Mouse (Mus musculus): ENCODE results near the gene Snrpb2. TPM values are rescaled to one million over a fixed set of nuclear protein-coding genes. Genes with fewer than 3 reads are reported as not detected.
A peak's percentile ranks its signal among the peaks of the same experiment; 100 is the strongest.

Snrpb2 gene
- 10 to 100 TPM; 13.2 to 18.0 TPM for total RNA-seq (2021)
- long read RNA-seq, experiment 1, transcript Snrpb2-201 (7 exons, 2,061 nt), result major isoform, 15 of 24 reads
- long read RNA-seq, experiment 1, partial matches to known transcripts, result 3 of 24 reads
- long read RNA-seq, experiment 1, other reads (novel, unspliced or antisense), result 2 of 24 reads
- long read RNA-seq, experiment 2, transcript Snrpb2-201 (7 exons, 2,061 nt), result major isoform, 29 of 34 reads
- long read RNA-seq, experiment 2, partial matches to known transcripts, result 5 of 34 reads
- long read RNA-seq, experiment 2, other reads (novel, unspliced or antisense), result 0 of 34 reads

DNA sequence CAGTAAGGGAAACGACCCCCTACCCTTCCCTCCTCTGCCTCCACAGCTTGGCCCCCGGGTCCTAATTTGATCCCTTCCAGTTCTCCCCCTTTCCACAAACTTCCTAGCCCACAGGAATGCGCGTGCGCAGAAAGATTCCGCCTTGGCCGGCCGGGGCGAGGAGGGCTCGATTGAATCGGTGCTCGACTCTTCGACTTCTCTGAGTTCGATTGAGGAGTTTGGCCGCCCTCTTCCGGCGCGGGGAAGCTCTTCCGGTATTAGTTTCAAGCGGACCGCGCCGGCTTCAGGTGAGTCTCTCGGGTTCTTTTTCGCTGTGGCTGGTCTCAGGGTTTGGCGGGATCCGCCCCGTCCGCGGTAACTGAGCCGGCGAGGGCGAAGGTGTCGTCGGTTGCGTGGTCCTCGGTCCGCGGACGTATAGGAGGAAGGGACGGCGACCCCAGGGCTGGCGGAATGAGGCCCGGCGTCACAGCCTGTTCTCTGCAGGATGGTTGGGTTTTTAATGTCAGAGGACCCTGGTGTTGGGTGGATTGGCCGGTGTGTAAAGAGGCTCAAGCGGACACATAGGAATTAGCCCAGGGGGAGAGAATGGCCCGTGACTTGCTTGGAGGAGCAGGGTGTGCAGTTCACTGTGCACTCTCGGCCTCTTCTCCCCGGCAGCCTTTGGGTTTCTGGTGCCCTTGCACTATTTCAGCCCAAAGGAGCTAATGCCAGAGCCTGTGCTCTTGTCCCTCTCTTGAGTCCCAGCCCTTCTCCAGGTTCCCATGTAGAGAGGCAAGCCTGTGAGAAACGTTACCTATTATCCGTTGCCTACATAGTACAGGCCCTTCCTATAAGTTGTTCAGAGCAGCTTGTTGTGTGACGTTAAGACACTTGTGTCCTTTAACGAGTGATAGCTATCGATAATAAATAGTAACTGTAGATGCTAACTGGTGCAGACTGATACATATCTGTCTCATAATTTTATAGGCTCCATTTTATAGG is at the start of gene Snrpb2:
Gene Snrpb2, plus strand, starts transcription at position 228 of the 981 bp plus-strand sequence.
- DNase-seq, result peak; percentile 83 to 87
- intact Hi-C loops (cut with DNase I), result loop anchor here (10.0 kb wide), 1 partner anchor 158 kb away; the partner anchor contains the start of gene Kif16b

- DNase-seq, result no peak
- intact Hi-C loops (cut with DNase I), result no loop called here
Observed at GRCm38 (mm10) chr2:143013057-143013456, 49.8 kb upstream of the Snrpb2 start.

- no peak for DNase-seq
- intact Hi-C loops (cut with DNase I), result no loop called here
Observed at GRCm38 (mm10) chr2:143018084-143018483, 44.8 kb upstream of the Snrpb2 start.

DNA sequence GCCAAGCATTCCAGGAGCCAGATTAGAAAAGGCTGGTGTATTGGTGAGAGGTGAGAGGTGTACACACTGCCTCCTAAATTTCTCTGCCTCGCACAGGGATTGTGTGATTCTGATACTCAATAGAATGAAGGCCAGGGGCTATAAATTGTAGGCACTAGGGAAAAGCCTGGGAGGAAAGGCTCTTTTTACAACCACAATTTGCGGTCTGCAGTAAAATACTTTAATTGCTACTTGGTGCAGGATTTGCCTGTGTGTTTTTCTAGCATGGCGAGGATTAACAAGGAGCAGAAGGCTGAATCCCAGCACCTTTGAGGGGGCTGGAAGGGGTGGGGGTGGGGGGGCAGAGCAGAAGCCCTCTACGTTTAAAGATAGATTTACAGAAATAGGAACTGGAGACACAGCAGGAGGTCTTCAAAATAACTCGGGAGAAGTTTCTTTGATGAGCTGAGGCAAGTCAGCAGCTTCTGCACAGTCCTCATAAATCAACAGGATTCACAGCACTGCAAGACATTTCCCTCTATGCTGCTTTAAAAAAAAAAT is 44.2 kb upstream of the Snrpb2 start:
- no peak for DNase-seq
- intact Hi-C loops (cut with DNase I), result no loop called here

GRCm38 (mm10) chr2:143019727-143020126 is 43.1 kb upstream of the Snrpb2 start:
- intact Hi-C loops (cut with DNase I), result no loop called here

DNA sequence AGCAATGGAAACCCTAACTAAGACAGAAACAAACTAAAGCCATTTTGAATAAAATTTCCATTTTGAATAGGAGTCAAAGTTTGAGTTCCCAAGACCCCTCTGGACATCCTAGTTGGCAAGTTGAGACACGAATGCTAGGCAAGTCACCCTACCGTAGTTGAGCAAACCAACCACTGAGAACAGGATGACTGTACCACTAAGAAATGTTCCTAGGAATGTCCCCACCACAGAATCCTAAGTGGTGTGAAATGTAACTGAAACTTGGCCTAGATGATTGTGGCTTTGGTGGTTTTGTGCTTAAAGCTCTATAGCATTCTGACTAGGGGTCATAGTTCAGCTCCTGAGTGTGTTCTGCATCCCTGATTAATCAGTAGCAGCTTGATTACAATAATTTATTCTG is 39.5 kb upstream of the Snrpb2 start:
- DNase-seq, result no peak
- intact Hi-C loops (cut with DNase I), result no loop called here

More at GRCm38 (mm10) chr2:143019727-143020126, 43.1 kb upstream of the Snrpb2 start:
- DNase-seq, result no peak

GRCm38 (mm10) chr2:143024226-143024625 is 38.6 kb upstream of the Snrpb2 start:
- DNase-seq, result no peak
- intact Hi-C loops (cut with DNase I), result no loop called here

DNA sequence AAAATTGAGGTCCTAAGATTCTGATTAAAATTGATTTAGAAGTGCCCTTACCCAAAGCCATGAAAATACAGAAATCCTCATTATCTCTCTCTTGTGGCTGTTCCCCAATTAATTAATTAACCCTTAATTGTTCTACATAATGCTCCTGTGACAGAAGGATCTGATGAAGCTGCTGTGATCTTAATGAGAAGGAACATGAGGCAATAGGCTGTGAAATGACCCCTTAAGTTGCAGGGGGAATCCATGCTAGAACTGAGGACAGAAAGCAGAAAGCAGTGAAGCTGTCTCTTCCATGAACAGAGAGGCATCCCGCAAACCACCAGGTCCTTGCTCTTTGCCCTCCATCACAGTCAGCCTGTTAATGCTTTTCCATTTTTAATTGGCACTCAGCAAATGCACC is 31.6 kb upstream of the Snrpb2 start:
- intact Hi-C loops (cut with DNase I), result loop anchor here (5.0 kb wide), 1 partner anchor 66 kb away; no protein-coding TSS in a partner anchor
- DNase-seq, result no peak

DNA sequence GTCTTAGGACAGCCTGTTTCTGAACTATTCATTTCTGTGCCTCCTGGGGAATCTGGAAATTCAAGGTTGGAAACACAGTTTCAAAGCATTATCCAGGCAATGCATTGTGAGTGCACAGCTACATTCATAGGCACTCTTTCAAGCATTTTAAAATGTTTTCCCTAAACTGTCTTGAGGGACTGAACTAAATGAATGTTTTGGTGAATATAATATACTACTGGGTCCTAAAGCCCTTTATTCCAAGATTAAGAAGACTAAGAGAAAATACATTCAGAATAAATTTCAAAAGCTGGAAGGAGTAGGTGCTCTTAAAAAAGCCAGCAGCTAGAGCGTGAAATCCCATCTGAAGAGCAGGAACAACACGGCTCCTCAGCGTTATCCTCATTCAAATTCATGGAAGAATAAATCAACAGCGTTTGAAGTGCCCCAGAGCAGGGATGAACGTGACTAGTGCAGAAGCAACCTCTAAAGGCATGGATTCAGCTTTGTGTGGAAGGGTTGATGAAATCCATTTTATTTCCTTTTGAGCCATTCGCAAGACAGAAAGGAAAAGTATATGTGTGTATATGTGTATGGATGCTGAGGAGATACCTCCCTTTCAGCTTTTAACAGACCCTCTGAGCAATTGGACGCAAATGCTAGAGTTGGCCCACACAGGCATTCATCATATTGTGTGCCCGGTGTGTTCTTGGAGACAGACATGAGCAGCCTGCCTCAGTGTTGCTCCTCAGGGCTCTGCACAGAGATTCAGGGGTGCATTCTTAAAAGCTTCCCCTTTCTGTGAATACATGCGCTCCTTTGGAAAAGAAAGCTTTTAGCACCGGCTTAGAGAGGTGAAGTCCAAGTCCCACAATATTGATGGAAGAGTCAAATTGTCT is 30.2 kb upstream of the Snrpb2 start:
- intact Hi-C loops (cut with DNase I), result loop anchor here (5.0 kb wide), 1 partner anchor 65 kb away; no protein-coding TSS in a partner anchor
- no peak for DNase-seq

- no peak for DNase-seq
- intact Hi-C loops (cut with DNase I), result loop anchor here (5.0 kb wide), 1 partner anchor 63 kb away; no protein-coding TSS in a partner anchor
Observed at GRCm38 (mm10) chr2:143034350-143035085, 28.3 kb upstream of the Snrpb2 start.

DNA sequence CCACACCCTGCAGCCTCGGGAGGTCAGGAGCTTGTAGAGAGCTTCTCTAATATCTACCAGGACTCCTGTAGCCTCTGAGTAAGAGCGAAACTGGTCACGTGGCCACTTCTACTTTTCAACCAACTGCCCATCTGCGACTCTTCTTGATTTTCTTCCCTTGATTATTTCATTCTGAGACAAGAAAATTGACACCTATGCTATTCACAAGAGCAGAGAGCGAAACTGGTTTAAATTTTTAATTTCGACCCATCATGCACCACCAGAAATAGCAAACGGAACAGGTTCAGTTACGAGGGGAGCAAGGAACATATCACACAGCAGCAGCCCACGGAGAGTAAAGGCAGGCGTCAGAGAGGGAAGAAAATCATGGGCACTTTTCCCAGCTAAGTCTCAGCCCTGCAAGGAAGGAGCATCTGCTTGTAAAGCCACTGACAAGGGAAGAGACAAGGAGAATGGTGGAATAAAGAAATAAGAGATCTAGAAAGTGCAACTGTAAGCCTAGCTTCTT is 27.7 kb upstream of the Snrpb2 start:
- DNase-seq, result no peak
- intact Hi-C loops (cut with DNase I), result no loop called here

GRCm38 (mm10) chr2:143041596-143041995 is 21.2 kb upstream of the Snrpb2 start:
- no peak for DNase-seq
- intact Hi-C loops (cut with DNase I), result no loop called here

DNA sequence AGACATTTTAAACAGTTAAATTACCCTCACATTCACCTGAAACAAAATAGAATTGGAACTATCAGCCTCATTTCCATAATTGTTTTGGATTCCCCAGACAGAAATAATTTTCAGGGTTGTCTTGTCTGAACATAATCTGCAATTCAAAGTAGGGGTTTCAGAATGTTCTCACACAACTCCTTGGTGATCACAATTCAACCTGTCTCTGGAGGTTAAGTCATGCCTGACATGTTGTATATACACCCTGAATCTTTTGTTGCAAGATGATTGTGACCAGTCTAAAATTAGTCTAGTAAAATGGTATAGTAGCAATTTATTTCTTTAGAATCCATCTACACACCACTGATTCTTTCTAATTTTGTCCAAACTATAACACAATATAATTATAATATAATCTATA is 7.6 kb upstream of the Snrpb2 start:
- intact Hi-C loops (cut with DNase I), result no loop called here
- DNase-seq, result no peak

GRCm38 (mm10) chr2:143056736-143057135 is 6.1 kb upstream of the Snrpb2 start:
- intact Hi-C loops (cut with DNase I), result no loop called here
- no peak for DNase-seq

DNA sequence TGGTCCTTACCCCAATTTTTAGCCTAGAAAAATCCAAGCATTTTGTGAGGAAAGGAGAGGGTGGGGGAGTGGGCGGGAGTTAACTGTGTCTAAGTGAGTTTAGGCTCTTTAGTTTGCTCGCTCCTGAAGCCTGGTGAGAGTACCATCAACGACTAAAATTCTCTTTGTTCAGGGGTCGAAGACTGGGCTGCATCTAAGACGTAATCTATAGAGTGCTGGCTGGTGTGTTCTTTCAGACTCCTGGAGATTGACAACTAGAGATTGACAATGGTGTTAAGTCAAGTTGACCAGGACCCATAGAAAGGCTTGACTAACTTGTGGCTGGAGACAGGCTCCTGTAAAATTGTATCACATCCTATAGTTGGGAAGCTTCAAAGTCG is 417 bp upstream of the Snrpb2 start:
- no peak for DNase-seq
- intact Hi-C loops (cut with DNase I), result loop anchor here (10.0 kb wide), 1 partner anchor 158 kb away; the partner anchor contains the start of gene Kif16b

GRCm38 (mm10) chr2:143065914-143066313 is 3.1 kb downstream of the Snrpb2 start:
- intact Hi-C loops (cut with DNase I), result loop anchor here (10.0 kb wide), 1 partner anchor 161 kb away; the partner anchor contains the start of gene Kif16b
- DNase-seq, result no peak

- DNase-seq, result no peak
- intact Hi-C loops (cut with DNase I), result no loop called here
Observed at GRCm38 (mm10) chr2:143078198-143078851, 15.5 kb downstream of the Snrpb2 start, which contains the start of gene Otor. Otor (plus strand) TSS chr2:143078473.

DNA sequence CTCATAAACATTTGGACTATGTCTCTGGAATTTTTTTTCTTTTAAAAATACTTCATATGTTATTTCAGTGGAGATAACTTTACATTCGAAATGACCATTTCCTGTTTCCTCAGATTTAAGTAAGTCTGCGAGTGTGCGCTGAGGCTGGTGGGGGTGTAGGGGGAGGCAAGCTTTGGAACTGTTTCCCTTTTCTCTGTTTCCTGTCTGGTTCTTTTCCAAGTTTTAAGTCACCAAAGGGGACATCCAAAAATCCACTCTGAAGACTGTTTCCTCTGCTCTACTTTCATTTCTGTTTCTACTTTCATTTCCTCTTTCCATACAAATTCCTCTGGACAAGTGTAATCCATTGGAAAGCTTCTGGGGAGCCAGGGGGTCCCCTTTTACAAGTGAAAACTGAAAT is 18.9 kb downstream of the Snrpb2 start:
- DNase-seq, result no peak
- intact Hi-C loops (cut with DNase I), result no loop called here

Measured in gastrocnemius, postnatal 36 days (tissue).